Mouse (Mus musculus) frontal cortex, adult (tissue): ENCODE results near the gene Gsc2.
"Not testable (repeated sequence)": the region's sequence is repeated elsewhere in the genome, so short reads cannot be mapped to it uniquely, and the experiment has no call there.

Experiments
- ATAC-seq: cut with Nextera tagmentation; 2 replicates; pipeline ENCODE4 v1.9.2; 2017; ENCODE audit warnings: mild to moderate bottlenecking, moderate library complexity, mixed read lengths; ENCODE audit not compliant: low TSS enrichment

Gsc2 gene

GRCm38 (mm10) chr16:17914307-17915249 lies at the start of gene Gsc2:
TSS of gene Gsc2 (minus strand) at chr16:17915059.
- no peak for ATAC-seq

GRCm38 (mm10) chr16:17962091-17962490 lies 47.2 kb upstream of the Gsc2 start:
- no peak for ATAC-seq

GRCm38 (mm10) chr16:17956052-17956638 lies 41.3 kb upstream of the Gsc2 start:
- not testable (repeated sequence) for ATAC-seq

DNA sequence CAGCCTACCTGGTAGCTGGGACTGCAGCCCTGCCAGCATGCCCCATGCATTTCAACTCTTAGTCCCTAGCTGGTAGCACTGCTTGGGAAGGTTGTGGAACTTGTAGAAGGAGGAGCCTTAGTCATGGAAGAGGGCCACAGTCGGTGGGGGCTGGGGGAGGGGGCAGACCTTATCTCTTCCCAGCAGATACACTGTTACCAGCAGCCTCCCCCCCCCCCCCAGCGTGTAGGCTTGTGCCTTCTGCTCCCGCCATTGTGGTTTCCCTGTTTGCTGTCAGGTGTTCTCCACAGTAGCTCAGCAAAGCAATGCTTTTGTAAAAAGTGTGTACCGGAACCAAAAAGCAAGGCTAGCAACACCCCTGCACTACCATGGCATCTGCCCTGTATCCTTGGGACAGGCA lies 36.8 kb upstream of the Gsc2 start:
- ATAC-seq = no peak

DNA sequence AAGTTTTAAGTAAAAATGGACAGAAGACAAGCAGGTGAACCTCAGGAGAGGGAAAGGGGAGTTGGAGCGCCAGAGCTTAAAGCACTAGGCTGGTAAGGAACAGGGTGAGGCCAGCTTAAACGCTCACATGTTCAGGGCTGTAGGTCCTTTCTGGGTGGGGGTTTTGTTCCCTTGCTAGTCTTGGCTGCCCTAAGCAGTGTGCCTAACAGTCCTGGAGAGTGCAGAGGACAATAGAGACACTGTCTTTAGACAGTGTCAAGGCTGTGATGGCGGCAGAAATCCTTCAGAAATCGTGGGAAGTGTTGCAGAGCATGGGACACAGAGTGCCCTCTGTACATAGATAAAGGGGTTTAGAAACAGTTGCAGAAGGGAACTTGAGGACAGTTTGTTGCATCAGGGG lies 35.2 kb upstream of the Gsc2 start:
- ATAC-seq = no peak

DNA sequence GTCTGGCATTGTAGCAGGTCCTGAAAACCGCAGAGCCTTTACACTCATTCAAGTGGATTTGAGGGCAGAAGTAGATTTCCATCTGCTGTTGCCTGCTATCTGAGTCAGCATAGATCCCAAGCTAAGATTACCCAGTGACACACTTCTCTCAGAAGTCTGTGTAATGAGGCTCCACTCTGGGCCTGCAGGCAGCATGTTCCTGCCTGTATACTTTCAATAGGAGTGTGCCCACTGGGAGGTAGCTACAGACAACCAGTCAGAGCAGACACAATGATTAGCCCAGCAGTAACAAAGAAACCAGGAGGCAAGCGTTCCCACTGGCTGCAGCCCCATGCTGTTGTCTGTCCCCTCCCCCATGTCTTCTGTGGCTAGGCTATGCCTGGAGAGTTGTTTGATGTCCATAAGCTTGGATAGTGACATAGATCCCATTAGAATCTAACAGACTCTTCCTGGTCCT lies 34.6 kb upstream of the Gsc2 start:
- ATAC-seq = peak; percentile 88

- ATAC-seq = no peak
These were observed 30.4 kb upstream of the Gsc2 start for GRCm38 (mm10) chr16:17945081-17945831.

DNA sequence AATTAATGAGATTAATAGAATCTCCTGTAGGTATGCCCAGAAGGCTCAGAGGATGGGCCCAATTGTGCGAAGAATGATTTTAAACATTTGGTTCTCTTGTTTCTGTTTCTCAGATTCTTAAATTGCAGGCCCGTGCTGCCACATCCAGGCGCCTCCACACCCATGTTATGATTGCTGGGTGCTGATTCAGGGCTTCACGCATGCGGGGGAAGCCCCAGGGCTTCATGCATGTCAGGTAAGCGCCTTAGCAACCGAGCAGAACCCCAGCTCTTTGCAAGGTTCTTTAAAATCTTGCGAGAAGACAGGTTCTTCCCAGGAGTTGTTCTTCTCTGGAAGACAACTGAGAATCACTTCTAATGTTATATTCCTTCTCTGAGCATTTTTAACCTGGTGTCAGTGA lies 28.6 kb upstream of the Gsc2 start:
- no peak for ATAC-seq

DNA sequence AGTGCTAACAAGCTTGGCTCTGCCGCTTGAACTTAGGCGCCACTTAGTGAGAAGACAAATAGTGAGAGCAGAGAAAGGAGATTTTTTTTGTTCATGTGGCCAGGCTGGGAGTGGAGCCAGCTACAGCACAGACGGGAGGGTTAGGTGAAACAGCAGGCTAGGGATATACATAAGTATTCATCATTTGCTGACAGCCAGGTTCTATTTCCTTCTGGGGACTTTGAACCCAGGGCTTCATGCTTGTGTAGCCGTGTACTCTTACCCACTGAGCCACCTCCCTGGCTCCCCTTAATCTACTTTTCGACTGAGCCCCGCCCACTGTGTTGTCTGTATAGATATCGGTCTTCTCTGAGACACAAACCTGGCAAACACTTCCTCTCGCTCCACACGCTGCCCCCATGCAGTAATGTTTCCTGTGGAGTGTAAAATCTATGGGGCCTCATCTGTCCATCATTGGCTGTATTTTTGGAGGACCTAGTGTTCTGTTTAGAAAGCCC lies 24.4 kb upstream of the Gsc2 start:
- no peak for ATAC-seq

- peak; percentile 93 for ATAC-seq
These were observed 24.0 kb upstream of the Gsc2 start for GRCm38 (mm10) chr16:17938821-17939220.

- no peak for ATAC-seq
These were observed 23.3 kb upstream of the Gsc2 start for GRCm38 (mm10) chr16:17938187-17938586.

- ATAC-seq = no peak
These were observed 21.9 kb upstream of the Gsc2 start for GRCm38 (mm10) chr16:17936776-17937175.

DNA sequence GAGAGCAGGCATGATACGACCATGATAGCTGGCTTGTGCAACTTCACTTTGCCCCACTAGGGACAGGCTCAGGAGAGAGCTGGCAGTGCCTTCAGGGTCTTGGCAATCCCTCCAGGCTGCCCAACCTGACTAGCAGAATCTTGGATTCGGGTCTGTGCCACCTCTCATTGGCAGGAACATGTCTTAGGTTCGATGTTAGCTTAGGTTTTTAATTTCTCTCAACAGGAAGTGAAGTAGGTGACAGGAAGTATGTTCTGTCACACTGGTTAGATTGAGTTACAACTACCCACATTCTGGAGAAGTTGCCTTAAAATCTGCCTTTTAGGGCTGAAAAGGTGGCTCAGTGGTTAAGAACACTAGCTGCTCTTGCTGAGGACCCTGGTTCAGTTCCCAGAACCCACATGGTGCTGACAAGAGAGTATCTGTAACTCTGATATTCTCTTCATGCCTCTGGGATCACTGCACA lies 19.6 kb upstream of the Gsc2 start:
- no peak for ATAC-seq

DNA sequence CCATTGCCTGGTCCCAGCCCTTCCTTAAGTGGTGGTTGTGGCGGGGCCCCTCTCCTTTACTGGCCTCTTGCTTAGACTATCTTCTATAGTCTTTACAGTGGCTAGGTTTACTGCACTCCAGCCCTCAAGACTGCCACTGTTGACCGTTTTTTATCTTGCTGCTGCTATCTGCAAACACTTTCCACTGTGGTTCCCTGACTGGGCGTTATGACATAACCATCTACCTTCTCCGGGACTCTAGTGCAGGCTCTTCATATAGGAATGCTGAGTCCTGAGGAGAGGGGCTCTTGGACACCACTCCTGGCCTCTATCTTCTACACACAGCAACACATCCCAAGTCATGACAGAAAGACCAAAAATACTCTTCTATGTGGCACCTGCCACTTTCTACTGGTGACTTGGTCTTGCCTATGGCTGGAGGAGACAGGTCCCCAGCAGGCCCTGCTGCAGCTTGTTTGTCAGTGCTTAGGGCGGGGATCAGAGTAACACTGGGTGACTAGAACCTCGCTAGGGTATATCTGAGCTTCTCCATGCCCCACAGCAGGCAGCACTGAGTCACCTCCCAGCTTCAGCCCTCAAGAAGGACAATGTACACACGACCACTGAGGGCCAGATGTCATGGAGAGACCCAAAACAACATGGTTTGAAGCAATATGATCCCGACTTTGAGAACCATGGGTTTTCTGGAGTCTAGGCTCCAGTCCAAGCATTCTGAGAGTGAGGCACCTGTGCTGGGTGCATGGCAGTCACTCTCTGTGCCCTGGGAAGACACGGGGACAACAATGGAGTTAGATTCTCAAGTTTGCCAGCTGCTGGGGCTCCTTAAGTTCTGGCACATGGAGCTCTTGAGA lies 19.0 kb upstream of the Gsc2 start:
- no peak for ATAC-seq

DNA sequence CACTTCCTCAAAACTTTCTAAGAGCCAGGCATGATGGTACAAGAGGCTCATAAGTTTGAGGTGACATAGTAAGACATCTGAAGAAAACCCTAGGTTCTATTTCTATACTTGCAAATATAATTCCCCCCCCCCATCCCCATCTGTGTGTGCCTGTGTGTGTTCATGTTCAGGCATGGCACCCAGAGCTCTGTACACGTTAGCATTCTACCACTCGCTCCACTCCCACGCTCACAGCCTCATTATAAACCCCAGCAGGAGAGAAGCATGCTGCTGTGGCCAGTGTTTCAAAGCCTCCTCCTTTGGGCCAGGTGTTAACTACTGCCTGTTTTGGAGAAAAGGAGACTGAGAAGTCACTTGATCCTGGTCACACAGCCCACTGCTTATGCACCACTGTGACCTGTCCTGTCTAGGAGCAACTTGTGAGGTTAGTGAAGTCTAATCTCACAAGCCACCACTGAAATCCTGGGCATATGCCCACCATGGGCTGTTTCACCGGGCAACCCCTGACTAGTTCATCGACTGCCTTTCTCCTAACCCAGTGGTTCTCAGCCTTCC lies 17.1 kb upstream of the Gsc2 start:
- ATAC-seq = peak; percentile 21; the same call in 1 of the 2 replicates

DNA sequence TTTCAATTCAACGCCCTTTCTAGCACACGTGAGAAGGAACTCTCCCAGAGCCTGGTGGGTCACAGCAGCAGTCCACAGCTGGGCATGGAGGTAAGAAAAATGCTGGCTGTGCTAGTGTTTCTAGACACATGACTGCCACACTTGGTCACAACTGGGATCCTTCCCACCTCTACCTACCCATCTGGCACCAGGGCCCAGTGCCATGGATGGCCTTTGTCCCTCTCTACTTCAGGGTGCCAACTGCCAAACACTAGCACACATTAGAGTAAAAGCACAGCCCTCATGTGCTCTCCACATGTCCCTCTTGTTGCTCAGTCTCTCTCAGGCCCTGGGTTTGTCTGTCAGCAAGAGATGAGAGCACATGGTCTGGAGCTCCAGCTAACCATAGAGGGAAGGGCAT lies 14.8 kb upstream of the Gsc2 start:
- ATAC-seq = no peak

DNA sequence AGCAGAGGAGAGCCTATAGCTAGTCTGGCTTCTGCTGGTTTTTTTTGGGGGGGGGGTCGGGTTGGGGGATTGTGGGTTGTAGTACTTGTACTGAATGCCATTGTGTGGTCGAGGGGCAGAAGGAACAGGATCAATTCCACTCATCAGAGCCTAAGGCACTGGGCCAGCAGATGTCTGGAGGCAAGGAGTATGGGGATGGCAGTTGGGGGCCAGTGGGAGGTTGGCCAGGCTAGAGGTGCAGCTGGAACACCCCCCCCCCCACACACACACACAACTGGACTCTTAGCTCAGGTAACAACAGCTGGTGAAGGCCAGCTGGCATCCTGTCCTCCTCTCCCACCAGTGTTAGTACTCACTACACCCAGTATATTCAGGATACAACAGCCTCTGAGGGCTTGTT lies 14.4 kb upstream of the Gsc2 start:
- no peak for ATAC-seq

DNA sequence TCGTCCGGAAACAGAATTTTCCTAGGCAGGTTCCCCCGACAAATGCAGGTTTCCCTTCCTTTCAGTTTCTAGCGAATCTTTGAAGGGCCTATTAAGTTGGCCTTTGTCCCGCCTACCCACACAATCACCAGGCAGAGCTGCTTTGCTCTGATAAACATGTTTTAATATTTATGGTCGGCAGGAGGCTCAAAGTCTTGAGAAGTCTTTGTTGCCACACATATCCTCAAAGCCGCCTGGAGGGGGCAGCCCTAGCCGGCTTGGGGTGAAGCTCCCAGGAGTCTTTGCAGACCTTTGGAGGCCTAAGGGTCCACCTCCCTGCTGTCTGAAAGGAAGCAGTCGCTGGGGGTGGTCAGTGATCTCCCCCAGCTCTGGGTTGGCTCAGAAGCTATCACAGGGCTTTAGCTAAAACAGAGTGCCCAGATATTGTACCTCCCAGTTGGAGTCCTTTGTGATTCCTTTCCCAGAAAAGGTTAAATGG lies 13.8 kb upstream of the Gsc2 start:
- peak; percentile 35; the same call in 1 of the 2 replicates for ATAC-seq

DNA sequence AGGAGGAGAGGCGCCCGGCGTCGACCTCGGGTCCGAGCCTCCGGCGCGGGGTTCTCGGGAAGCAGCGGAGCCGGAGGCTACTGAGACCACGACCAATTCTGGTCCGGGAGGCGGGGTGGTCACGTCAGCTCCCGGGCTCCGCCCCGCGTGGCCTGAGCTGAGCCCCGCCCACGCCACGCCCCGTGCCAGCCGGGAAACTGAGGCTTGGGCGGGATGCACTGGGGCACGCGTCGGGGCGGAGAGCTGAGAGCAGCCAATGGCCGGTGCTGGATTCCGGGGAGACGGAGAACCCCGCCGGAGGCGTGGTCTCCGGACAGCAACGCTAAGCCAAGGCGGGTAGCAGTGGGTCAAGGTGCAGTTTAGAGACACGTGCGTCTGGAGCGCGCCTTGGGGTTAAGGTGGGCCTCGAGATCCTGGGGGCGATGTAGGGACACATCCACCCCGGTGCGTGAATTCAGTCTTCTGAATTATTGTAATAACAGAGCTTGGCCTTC lies 13.3 kb upstream of the Gsc2 start, which contains the start of gene Slc25a1:
Slc25a1 (minus strand) TSS at position 133 of the 494 bp plus-strand sequence.
- ATAC-seq = peak; percentile 58

- peak; percentile 10; the same call in 1 of the 2 replicates for ATAC-seq
These were observed 12.7 kb upstream of the Gsc2 start for GRCm38 (mm10) chr16:17927351-17928082.
